Mouse (Mus musculus): Measurements from ENCODE around the gene Ints4.

Ints4 gene

GRCm38 (mm10) chr7:97549301-97549700, 68.5 kb downstream of the Ints4 start:
- WGBS, result 95% methylated on average over 10 of the region's 10 CpGs

- WGBS, result 92% methylated on average over 9 of the region's 9 CpGs
These were observed 69.9 kb downstream of the Ints4 start for GRCm38 (mm10) chr7:97550673-97551072.

GRCm38 (mm10) chr7:97563576-97563975, 82.8 kb downstream of the Ints4 start:
- 90% methylated on average over 2 of the region's 2 CpGs for WGBS

GRCm38 (mm10) chr7:97569372-97569771, 88.6 kb downstream of the Ints4 start:
- WGBS, result 80% methylated on average over 4 of the region's 4 CpGs

DNA sequence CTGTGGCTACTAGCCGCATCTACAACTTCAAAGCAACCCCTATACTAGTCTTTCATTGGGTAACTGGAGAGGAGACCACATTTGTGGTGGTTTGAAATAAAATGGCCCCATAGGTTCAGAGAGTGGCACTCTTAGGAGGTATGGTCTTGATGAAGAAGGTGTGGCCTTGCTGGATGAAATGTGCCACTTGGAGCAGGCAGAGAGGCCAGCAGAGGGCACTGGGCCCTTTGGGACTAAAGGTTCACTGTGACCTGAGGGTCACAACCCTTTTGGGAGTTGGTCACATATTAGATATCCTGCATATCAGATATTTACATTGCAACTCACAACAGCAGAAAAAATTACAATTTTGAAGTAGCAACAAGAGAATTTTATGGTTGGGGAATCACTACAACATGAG, 89.6 kb downstream of the Ints4 start:
- 92% methylated on average over 1 of the region's 1 CpGs for WGBS

- WGBS, result 22% methylated on average over 8 of the region's 8 CpGs
These were observed 97.8 kb downstream of the Ints4 start for GRCm38 (mm10) chr7:97578361-97579066.

GRCm38 (mm10) chr7:97579067-97579975, 98.6 kb downstream of the Ints4 start, which contains the start of the genes Aamdc and Rsf1:
Gene Aamdc (minus strand): TSS chr7:97579497.
Gene Rsf1 (plus strand): TSS chr7:97579889.
- WGBS, result 1% methylated on average over 58 of the region's 68 CpGs

DNA sequence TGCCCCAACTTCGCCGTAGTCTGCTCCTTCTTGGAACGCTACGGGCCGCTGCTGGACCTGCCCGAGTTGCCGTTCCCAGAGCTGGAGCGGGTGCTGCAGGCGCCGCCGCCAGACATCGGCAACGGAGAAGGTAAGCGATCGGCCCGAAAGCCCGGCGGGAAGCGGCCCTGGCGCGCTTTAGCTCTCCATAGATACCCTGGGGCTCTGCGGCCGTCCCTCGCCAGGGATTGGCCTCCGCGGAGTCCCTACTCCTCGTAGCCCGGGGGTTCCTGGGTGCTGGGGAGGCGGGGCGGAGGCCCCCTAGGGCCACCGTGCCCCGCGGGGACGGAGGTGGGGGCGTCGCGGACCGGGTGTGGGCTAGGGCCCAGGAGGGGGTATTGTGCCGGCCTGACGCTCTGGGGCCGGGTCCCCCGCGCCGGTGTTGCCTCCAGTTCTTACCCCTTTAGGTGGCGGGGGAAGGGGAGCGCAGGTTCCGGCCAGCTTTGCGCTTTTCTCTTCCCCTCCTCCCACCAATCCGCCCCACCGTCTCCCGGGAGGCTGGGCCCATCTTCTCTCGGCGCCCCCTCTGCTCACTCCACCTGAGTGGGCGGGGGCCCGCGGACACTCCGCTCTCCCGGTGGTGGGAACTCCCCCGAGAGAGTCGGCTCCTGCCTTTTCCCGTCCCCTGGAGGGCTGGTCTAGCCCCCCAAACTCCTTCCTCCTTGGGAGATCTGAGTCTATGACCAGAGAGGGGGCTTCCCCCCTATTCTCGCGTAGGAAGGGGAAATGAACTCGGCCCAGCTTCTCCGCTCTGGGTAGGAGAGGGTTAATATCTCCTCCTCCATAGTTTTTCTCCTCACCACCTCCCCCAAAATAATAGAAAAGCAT, 99.5 kb downstream of the Ints4 start:
- WGBS, result under 1% methylated on average over 59 of the region's 65 CpGs

GRCm38 (mm10) chr7:97580843-97581214, 100.1 kb downstream of the Ints4 start:
- under 1% methylated on average over 11 of the region's 11 CpGs for WGBS

DNA sequence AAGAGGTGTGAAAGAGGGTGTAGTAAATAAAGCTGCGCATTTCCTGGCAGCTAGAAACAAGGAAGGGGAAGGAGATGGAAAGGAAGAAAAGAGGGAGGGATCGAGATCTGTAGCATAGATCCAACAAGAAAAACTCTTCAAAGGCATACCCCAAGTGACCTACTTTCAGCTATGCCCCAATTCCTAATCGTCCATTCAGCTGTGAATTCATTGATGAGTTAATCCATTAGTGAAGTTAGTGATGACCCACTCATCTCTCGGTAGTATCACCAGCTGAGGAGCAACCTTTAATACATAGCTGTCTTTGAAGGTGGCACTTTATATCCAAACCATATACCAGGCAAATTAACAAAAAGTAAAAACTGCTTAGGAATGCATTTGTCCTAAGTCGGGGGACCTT, 107.8 kb downstream of the Ints4 start:
- 68% methylated on average over 5 of the region's 5 CpGs for WGBS

- WGBS, result 67% methylated on average over 3 of the region's 3 CpGs
These were observed 109.7 kb downstream of the Ints4 start for GRCm38 (mm10) chr7:97590488-97590887.
